Mouse (Mus musculus) lung, adult 2 months (tissue): ENCODE measurements around the gene Lbhd2. TPM values are rescaled to one million over a fixed set of nuclear protein-coding genes. Genes with fewer than 3 reads are reported as not detected.
A peak's percentile ranks its signal among the peaks of the same experiment; 100 is the strongest.

Experiments used
- DNase-seq: peaks from one replicate; pipeline ENCODE4 v3.0.0; 2022
- H3K4me1 ChIP-seq: fragments of 200-500 bp; 2 replicates; pipeline ENCODE4 v1.6.1; 2011; ENCODE audit warnings: low read length; ENCODE audit not compliant: control insufficient read depth, insufficient read depth
- H3K4me3 ChIP-seq: fragments of 200-500 bp; replicated peaks from 2 replicates; pipeline ENCODE3; 2011; ENCODE audit warnings: low read depth, mild to moderate bottlenecking, control low read depth, low read length; ENCODE audit errors: extremely low read depth
- CTCF ChIP-seq: fragments of 200-500 bp; IDR thresholded peaks from 2 replicates; pipeline ENCODE4 v1.5.1; 2011; ENCODE audit warnings: mild to moderate bottlenecking, low read length, control low read depth; ENCODE audit not compliant: insufficient read depth
- POLR2A ChIP-seq: fragments of 200-500 bp; IDR thresholded peaks from 2 replicates; pipeline ENCODE4 v1.6.1; 2011; ENCODE audit warnings: low read depth, mild to moderate bottlenecking, control low read depth, low read length, borderline replicate concordance; ENCODE audit errors: extremely low read depth
- WGBS: fragments of 180-500 bp; shearing (Covaris S2); methylation state at CpG from one replicate; pipeline ENCODE4 v1.1.7; 2018; 5-methylcytosine and 5-hydroxymethylcytosine counted together
- polyA plus RNA-seq: library from polyadenylated mRNA; depleted of rRNA; stranded (reverse); fragments of >200 nt; gene quantifications from 2 replicates; pipeline ENCODE4 v1.2.3, GENCODE M21; 2012

Gene Lbhd2
- polyA plus RNA-seq, 1 experiment = not detected

DNA sequence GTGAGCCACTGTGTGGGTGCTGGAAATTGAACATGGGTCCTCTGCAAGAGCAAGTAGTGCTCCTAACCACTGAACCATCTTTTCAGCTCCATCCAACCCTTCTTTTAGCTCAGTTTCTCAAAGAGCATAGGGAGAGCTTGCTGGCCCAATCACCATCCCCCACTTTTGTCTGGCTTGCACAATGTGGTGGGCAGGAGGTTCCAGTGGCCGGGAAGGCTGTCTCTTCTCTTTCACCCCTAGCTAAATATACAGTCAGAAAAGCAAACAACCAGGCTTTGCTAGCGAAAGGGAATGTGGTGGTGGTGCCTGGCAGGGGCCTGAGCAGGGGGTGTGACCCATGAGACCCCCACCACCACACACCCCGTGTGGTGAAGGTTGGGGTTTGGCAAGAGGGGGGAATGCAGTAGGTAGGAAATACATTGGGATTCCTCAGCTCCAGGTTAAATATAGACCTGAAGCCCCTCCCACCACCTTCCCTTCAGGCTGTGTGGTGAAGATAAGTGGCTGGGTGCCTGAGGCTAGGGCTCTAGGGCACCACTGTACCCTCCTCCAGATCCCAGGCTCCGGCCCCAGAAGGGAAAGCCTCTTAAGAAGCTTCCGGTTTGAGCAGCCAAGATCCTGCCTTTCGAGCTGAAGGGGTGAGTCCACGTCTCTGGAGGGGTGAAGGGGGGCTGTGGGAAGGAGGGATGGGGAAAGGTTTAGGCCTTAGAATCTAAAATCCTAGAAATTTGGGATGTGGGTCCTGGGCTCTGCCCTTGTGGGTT lies 14.5 kb downstream of the Lbhd2 start:
- WGBS = 34% methylated on average over 7 of the region's 7 CpGs
- Histone ChIP-seq H3K4me3 (no peak overlapping the region), H3K4me1 (peaks cover 4% of the 10 kb centered on the region; the same call in 1 of the 2 replicates)
- TF ChIP-seq CTCF (no peak), POLR2A (no peak)
- DNase-seq = no peak

DNA sequence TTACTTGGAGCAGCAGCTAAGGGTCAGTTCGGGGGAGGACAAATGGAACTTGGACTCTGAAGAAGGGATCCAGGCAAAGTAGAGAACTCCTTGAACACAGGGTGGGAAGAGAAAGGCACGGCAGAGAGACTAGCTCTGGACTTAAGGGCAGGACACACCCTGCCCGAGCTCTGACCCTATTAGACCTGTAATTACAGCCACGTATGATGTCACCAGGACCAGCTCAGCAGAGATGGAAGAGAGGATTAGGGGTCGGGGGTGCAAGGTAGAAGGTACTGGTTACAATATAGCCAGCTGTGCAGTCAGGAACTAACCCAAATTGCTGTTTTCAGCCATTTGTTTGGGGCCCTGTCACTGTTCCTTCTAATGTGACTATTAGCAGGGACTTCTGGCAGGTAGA lies 16.2 kb downstream of the Lbhd2 start:
- Histone ChIP-seq H3K4me1 (peaks cover 4% of the 10 kb centered on the region; the same call in 1 of the 2 replicates), H3K4me3 (no peak overlapping the region)
- WGBS = 80% methylated on average over 5 of the region's 5 CpGs
- no peak for TF ChIP-seq POLR2A
- no peak for TF ChIP-seq CTCF
- no peak for DNase-seq

DNA sequence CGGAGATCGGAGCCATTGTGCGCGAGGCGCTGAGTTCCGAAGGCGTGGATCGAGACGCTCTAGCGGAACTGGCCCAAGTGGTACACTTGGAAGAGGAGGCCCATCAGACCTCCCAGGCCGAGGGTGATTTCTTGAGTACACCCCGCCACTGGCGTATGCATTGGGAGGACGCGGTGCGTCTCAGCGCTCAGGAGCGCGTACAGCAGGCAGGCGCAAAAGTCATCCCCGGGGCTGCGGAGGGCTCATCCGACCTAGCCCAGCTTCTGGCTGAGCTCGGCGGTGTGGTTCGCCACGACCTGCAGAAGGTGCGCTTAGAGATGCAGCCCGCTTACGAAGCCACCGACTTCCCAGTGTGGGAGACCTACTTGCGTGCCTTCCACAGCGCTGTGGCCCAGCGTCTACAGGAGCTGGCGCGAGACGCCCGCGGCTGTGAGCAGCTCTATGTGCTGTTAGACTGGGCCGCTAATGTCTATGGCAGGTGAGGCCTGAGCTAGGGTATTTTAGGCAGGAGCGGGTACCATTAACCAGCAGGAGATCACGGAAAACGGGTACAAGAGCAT lies 17.0 kb downstream of the Lbhd2 start:
- Histone ChIP-seq H3K4me3 (no peak overlapping the region), H3K4me1 (peaks cover 4% of the 10 kb centered on the region; the same call in 1 of the 2 replicates)
- WGBS = 33% methylated on average over 43 of the region's 43 CpGs
- TF ChIP-seq POLR2A (no peak), CTCF (no peak)
- no peak for DNase-seq

DNA sequence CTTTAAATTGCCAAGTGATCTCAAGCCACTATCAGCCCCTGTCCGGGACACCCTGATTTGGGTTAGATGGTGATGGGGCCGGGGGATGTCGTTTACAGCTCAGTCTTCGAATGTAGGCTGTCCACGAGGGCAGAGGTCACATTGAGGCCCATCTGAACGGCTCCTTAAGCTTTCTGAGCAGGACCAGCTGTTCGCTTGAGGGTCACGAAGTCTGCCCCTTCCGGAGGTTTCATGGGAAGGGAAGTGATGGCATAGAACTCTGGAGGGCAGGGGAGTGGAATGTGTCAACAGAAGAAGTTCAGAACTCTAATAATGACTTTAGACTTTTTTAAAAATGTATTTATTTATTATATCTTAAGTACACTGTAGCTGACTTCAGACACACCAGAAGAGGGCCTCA lies 17.9 kb downstream of the Lbhd2 start:
- peaks cover 4% of the 10 kb centered on the region; the same call in 1 of the 2 replicates for H3K4me1 ChIP-seq
- 43% methylated on average over 9 of the region's 9 CpGs for WGBS
- no peak for TF ChIP-seq CTCF
- no peak overlapping the region for H3K4me3 ChIP-seq
- DNase-seq = no peak

DNA sequence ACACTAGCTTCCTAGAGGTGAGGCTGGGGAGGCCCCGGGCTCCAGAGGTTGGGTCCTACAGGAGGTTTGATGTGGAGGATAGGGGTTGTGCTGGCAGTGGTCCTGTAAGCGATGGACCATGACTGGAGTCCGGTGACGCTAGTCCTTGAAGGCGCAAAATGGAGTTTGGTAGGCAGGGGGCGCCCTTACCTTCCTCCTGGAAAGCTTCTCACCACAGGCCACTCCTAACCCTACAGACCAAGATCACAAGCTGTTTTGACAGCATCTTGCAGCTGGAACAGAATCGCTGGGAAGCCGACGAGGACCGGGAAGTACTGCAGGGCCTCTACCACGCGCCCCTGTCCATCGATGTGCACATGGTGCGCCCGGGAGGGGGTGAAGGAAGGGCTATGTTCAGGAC lies 18.6 kb downstream of the Lbhd2 start:
- no peak overlapping the region for H3K4me3 ChIP-seq
- 4% methylated on average over 15 of the region's 15 CpGs for WGBS
- TF ChIP-seq CTCF = peak; percentile 80
- no peak for TF ChIP-seq POLR2A
- peak; percentile 86 for DNase-seq
- peaks cover 6% of the 10 kb centered on the region for H3K4me1 ChIP-seq

DNA sequence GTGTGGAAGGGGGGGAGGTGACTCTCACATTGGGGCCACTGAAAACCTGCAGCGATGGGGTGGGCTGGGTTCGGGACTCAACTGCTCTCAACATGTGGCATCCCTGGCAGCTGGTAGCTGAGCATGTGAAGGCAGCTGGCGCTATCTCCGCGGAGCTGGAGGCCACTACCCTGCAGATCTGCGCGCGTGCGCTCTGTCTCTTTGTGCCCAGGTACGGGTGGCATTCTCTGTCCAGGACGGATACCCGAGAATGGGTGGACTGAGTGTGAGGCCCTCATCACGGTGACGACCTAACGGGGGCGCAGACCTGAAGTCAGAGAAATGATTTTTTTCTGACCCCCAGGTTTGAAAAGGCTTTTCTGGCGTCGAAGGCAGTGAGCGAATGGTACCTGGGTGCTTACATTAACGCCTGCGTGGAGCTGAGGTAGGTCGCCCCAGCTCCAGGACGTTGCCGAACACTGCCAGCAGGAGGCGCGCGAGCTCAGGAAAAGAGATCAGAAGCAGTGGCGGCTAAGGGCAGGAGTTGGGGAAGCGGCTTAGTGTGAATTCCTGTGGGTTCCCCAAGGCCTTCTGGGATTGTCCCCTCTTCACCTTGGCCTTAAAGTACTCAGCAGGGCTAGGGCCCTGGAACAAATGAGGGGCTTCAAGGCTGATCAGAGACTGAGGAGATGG lies 19.3 kb downstream of the Lbhd2 start:
- peaks cover 10% of the 10 kb centered on the region for H3K4me1 ChIP-seq
- DNase-seq = peak; percentile 97
- H3K4me3 ChIP-seq = no peak overlapping the region
- 20% methylated on average over 29 of the region's 29 CpGs for WGBS
- TF ChIP-seq POLR2A (no peak), CTCF (peak; percentile 93)

DNA sequence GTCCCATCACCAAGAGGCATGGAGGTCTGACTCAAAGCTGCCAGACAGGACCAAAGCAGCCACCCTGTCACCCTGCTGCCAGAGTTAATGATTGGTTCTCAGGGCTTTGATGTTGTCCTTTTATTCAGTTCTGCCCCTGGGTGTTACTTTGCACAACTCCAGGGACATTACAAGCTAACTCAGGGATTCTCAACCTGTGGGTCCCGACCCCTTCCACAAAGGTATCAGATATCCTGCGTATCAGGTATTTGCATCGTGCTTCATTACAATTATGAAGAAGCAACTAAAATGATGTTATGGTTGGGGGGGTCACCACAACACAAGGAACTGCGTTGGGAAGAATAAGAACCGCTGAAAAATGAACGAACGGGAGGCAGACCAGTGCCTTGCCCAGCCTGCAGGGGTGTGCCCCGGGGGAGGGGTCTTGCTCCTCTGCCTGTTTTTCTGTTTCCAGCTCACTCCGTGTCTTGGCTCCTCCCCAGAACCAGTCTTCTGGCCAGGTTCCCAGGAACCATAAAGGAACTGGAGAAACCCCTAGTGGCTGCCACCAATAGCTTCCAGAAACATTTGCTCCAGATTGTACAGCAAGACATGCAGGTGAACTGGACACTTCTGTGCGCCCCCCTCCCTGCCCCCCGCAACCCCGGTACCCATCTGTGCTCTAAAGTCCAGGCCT lies 21.0 kb downstream of the Lbhd2 start:
- no peak for DNase-seq
- Histone ChIP-seq H3K4me3 (no peak overlapping the region), H3K4me1 (peaks cover 12% of the 10 kb centered on the region)
- WGBS = 65% methylated on average over 12 of the region's 12 CpGs
- TF ChIP-seq POLR2A = no peak
- TF ChIP-seq CTCF = no peak

DNA sequence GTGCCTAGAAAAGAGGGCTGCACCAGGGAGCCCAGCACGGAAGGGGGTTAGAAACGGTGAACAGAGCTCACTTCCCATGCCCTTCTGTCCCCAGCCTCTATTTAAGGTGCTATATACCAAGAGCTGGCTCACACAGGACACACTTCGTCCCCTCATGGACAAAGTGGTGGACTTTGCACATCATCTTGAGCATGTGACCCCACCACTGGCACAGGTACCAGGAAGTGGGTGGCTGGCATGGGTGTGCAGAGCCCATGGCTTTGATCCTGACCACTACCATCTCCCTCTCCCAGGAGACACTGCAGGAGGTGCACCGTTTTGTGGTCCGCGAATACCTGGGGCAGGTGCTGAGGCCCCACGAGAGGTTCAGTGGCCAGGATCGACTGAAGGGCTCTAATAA lies 21.8 kb downstream of the Lbhd2 start:
- H3K4me1 ChIP-seq = peaks cover 12% of the 10 kb centered on the region
- TF ChIP-seq POLR2A (no peak), CTCF (no peak)
- DNase-seq = no peak
- H3K4me3 ChIP-seq = no peak overlapping the region
- WGBS = 60% methylated on average over 8 of the region's 8 CpGs

DNA sequence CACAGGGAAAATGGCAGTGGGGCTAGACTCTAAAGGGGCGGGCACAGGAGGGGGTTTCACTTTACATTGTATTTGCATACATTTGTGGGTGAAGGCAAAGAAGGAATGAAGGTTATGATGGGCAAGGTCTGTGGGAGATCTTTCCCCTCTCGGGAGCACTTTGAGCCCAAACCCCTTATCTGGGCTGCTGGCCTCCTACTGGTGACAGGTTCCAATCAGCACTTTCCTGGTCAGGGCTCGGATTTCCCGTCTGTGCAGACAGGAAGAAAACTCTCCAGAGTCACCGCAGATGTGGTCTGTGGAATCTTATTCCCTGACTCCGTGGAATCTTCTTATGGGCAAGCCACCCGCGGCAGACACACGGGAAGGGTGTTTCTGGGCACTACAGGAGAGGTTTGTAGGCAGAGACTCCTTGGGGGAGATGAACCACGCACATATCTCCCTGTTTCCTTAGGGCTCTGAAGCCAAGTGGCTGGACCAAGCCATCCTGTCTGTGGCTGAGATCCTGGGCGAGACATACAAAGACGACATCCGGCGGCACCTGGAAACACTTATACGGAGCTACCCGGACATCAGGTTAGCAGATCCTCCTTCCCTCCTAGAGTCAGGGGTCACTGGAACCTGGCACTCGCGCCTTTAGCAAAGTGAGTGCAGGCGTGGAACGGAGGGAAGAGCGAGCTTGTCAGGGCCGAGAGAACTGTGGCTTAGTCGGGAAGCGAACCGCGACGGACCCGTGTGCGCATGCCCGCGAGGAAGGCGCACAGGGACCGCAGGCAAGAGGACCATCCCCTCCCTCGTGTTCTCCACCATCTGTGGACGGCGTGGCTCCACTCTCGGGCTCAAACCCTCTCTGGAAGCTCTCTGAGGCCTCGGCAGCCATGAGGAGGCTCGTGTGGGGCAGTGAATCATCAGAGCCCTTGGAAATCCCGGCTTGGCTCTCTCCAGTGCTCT lies 22.6 kb downstream of the Lbhd2 start:
- DNase-seq = peak; percentile 38
- H3K4me1 ChIP-seq = peaks cover 13% of the 10 kb centered on the region
- H3K4me3 ChIP-seq = peak overlapping the region; percentile 57
- 6% methylated on average over 40 of the region's 40 CpGs for WGBS
- TF ChIP-seq CTCF (0 out of 2 replicates have a peak, but pooled peaks have one; percentile 1), POLR2A (no peak)
